Mouse (Mus musculus) midbrain, embryonic 12.5 days (tissue): ENCODE results near the gene Acsm5. TPM values are rescaled to one million over a fixed set of nuclear protein-coding genes. Genes with fewer than 3 reads are reported as not detected.

ENCODE experiments used
- ATAC-seq: fragments of 200-750 bp; cut with Nextera tagmentation; 2 replicates; pipeline ENCODE4 v1.8.0; 2017; ENCODE audit warnings: low read depth, moderate TSS enrichment, moderate library complexity; ENCODE audit not compliant: low FRiP score
- H3K27ac ChIP-seq: fragments of 300-500 bp; sonication (generic); replicated peaks from 2 replicates; pipeline ENCODE4 v1.5.1; 2016; ENCODE audit warnings: mild to moderate bottlenecking
- H3K27me3 ChIP-seq: fragments of 300-500 bp; sonication (generic); 2 replicates; pipeline ENCODE4 v1.6.1; 2016; ENCODE audit warnings: mild to moderate bottlenecking
- H3K36me3 ChIP-seq: fragments of 300-500 bp; sonication (generic); 2 replicates; pipeline ENCODE4 v1.6.1; 2016
- H3K4me1 ChIP-seq: fragments of 300-500 bp; sonication (generic); 2 replicates; pipeline ENCODE4 v1.6.1; 2016
- H3K4me2 ChIP-seq: fragments of 300-500 bp; sonication (generic); replicated peaks from 2 replicates; pipeline ENCODE4 v1.6.1; 2016; ENCODE audit warnings: mild to moderate bottlenecking, moderate library complexity
- H3K4me3 ChIP-seq: fragments of 300-500 bp; sonication (generic); 2 replicates; pipeline ENCODE4 v1.5.1; 2016; ENCODE audit warnings: mild to moderate bottlenecking
- H3K9ac ChIP-seq: fragments of 300-500 bp; sonication (generic); replicated peaks from 2 replicates; pipeline ENCODE4 v1.6.1; 2016; ENCODE audit warnings: mild to moderate bottlenecking, moderate library complexity
- H3K9me3 ChIP-seq: fragments of 300-500 bp; sonication (generic); 2 replicates; pipeline ENCODE4 v1.6.1; 2016; ENCODE audit warnings: mild to moderate bottlenecking
- WGBS: fragments of 180-500 bp; shearing (Covaris S2); methylation state at CpG from one replicate; pipeline ENCODE4 v1.1.7; 2016; 5-methylcytosine and 5-hydroxymethylcytosine counted together
- polyA plus RNA-seq: library from polyadenylated mRNA; unstranded; fragments of >200 nt; fragmentation: Nextera tagmentation; extraction: Ambion mirVana; gene quantifications from 2 replicates; pipeline ENCODE4 v1.2.1, GENCODE M21; 2016

Acsm5 gene
- polyA plus RNA-seq: not detected in 2 replicates

- Histone ChIP-seq H3K4me2 (no peak within 1 kb of the TSS), H3K36me3 (no peaks in the 10 kb centered on the region), H3K9ac (no peak within 1 kb of the TSS), H3K4me1 (no peaks in the 10 kb centered on the region), H3K27ac (no peak within 1 kb of the TSS), H3K9me3 (no peaks in the 10 kb centered on the region), H3K4me3 (no peak within 1 kb of the TSS), H3K27me3 (no peaks in the 10 kb centered on the region)
- no peak for ATAC-seq
- WGBS: 75% methylated on average over 5 of the region's 5 CpGs
Observed at GRCm38 (mm10) chr7:119519163-119519562, at the start of gene Acsm5. Acsm5 (plus strand) TSS chr7:119519463.

GRCm38 (mm10) chr7:119476500-119477389 is 42.5 kb upstream of the Acsm5 start:
- H3K4me2 ChIP-seq: no peak overlapping the region
- H3K4me3 ChIP-seq: no peak overlapping the region
- no peaks in the 10 kb centered on the region for H3K36me3 ChIP-seq
- no peak overlapping the region for H3K9ac ChIP-seq
- ATAC-seq: no peak
- no peaks in the 10 kb centered on the region for H3K4me1 ChIP-seq
- no peaks in the 10 kb centered on the region for H3K27me3 ChIP-seq
- no peak overlapping the region for H3K27ac ChIP-seq
- H3K9me3 ChIP-seq: no peaks in the 10 kb centered on the region
- WGBS: 79% methylated on average over 33 of the region's 33 CpGs

GRCm38 (mm10) chr7:119479256-119479655 is 40.0 kb upstream of the Acsm5 start, which contains the start of gene Umod:
Umod (minus strand) TSS chr7:119479282.
- ATAC-seq: no peak
- Histone ChIP-seq H3K9me3 (no peaks in the 10 kb centered on the region), H3K36me3 (no peaks in the 10 kb centered on the region), H3K4me1 (no peaks in the 10 kb centered on the region), H3K9ac (no peak within 1 kb of the TSS), H3K27me3 (no peaks in the 10 kb centered on the region), H3K4me2 (no peak within 1 kb of the TSS), H3K27ac (no peak within 1 kb of the TSS), H3K4me3 (no peak within 1 kb of the TSS)

GRCm38 (mm10) chr7:119484154-119484553 is 35.1 kb upstream of the Acsm5 start:
- no peak for ATAC-seq
- Histone ChIP-seq H3K4me2 (no peak overlapping the region), H3K27ac (no peak overlapping the region), H3K9ac (no peak overlapping the region), H3K36me3 (no peaks in the 10 kb centered on the region), H3K9me3 (no peaks in the 10 kb centered on the region), H3K4me1 (no peaks in the 10 kb centered on the region), H3K4me3 (no peak overlapping the region), H3K27me3 (no peaks in the 10 kb centered on the region)
- 84% methylated on average over 4 of the region's 4 CpGs for WGBS

GRCm38 (mm10) chr7:119486683-119487082 is 32.6 kb upstream of the Acsm5 start:
- Histone ChIP-seq H3K27me3 (no peaks in the 10 kb centered on the region), H3K36me3 (no peaks in the 10 kb centered on the region), H3K4me1 (no peaks in the 10 kb centered on the region), H3K9ac (no peak overlapping the region), H3K4me3 (no peak overlapping the region), H3K27ac (no peak overlapping the region), H3K4me2 (no peak overlapping the region), H3K9me3 (no peaks in the 10 kb centered on the region)
- no peak for ATAC-seq
- 96% methylated on average over 5 of the region's 5 CpGs for WGBS

GRCm38 (mm10) chr7:119490041-119490780 is 29.1 kb upstream of the Acsm5 start:
- H3K9me3 ChIP-seq: no peaks in the 10 kb centered on the region
- H3K27me3 ChIP-seq: no peaks in the 10 kb centered on the region
- no peak overlapping the region for H3K4me3 ChIP-seq
- no peak overlapping the region for H3K27ac ChIP-seq
- no peak overlapping the region for H3K4me2 ChIP-seq
- no peak overlapping the region for H3K9ac ChIP-seq
- no peak for ATAC-seq
- no peaks in the 10 kb centered on the region for H3K4me1 ChIP-seq
- 93% methylated on average over 4 of the region's 4 CpGs for WGBS
- no peaks in the 10 kb centered on the region for H3K36me3 ChIP-seq

GRCm38 (mm10) chr7:119511143-119511542 is 8.1 kb upstream of the Acsm5 start:
- H3K9me3 ChIP-seq: no peaks in the 10 kb centered on the region
- no peak overlapping the region for H3K4me2 ChIP-seq
- no peaks in the 10 kb centered on the region for H3K27me3 ChIP-seq
- H3K36me3 ChIP-seq: no peaks in the 10 kb centered on the region
- no peak overlapping the region for H3K4me3 ChIP-seq
- no peak overlapping the region for H3K27ac ChIP-seq
- H3K4me1 ChIP-seq: no peaks in the 10 kb centered on the region
- H3K9ac ChIP-seq: no peak overlapping the region
- no peak for ATAC-seq
- WGBS: 88% methylated on average over 4 of the region's 4 CpGs

GRCm38 (mm10) chr7:119513056-119513455 is 6.2 kb upstream of the Acsm5 start:
- H3K9me3 ChIP-seq: no peaks in the 10 kb centered on the region
- H3K27me3 ChIP-seq: no peaks in the 10 kb centered on the region
- H3K36me3 ChIP-seq: no peaks in the 10 kb centered on the region
- H3K27ac ChIP-seq: no peak overlapping the region
- H3K9ac ChIP-seq: no peak overlapping the region
- H3K4me3 ChIP-seq: no peak overlapping the region
- no peaks in the 10 kb centered on the region for H3K4me1 ChIP-seq
- no peak overlapping the region for H3K4me2 ChIP-seq
- ATAC-seq: no peak
- WGBS: 34% methylated on average over 7 of the region's 7 CpGs

GRCm38 (mm10) chr7:119515492-119516271 is 3.6 kb upstream of the Acsm5 start:
- Histone ChIP-seq H3K27me3 (no peaks in the 10 kb centered on the region), H3K4me1 (no peaks in the 10 kb centered on the region), H3K4me3 (no peak overlapping the region), H3K9me3 (no peaks in the 10 kb centered on the region), H3K27ac (no peak overlapping the region), H3K9ac (no peak overlapping the region), H3K4me2 (no peak overlapping the region), H3K36me3 (no peaks in the 10 kb centered on the region)
- 76% methylated on average over 10 of the region's 10 CpGs for WGBS
- ATAC-seq: no peak

GRCm38 (mm10) chr7:119516272-119516558 is 3.0 kb upstream of the Acsm5 start:
- Histone ChIP-seq H3K4me3 (no peak overlapping the region), H3K9ac (no peak overlapping the region), H3K9me3 (no peaks in the 10 kb centered on the region), H3K27me3 (no peaks in the 10 kb centered on the region), H3K36me3 (no peaks in the 10 kb centered on the region), H3K4me2 (no peak overlapping the region), H3K27ac (no peak overlapping the region), H3K4me1 (no peaks in the 10 kb centered on the region)
- ATAC-seq: no peak
- 88% methylated on average over 7 of the region's 7 CpGs for WGBS

- H3K36me3 ChIP-seq: no peaks in the 10 kb centered on the region
- no peak overlapping the region for H3K4me2 ChIP-seq
- no peak overlapping the region for H3K4me3 ChIP-seq
- WGBS: 39% methylated on average over 5 of the region's 5 CpGs
- H3K9me3 ChIP-seq: no peaks in the 10 kb centered on the region
- no peaks in the 10 kb centered on the region for H3K27me3 ChIP-seq
- no peak overlapping the region for H3K27ac ChIP-seq
- H3K4me1 ChIP-seq: no peaks in the 10 kb centered on the region
- H3K9ac ChIP-seq: no peak overlapping the region
- 0 out of 2 replicates have a peak, but pooled peaks have one; percentile 30 for ATAC-seq
Observed at GRCm38 (mm10) chr7:119519654-119520053, 391 bp downstream of the Acsm5 start.

- Histone ChIP-seq H3K27ac (no peak overlapping the region), H3K9ac (no peak overlapping the region), H3K4me2 (no peak overlapping the region), H3K4me1 (no peaks in the 10 kb centered on the region), H3K36me3 (no peaks in the 10 kb centered on the region), H3K27me3 (no peaks in the 10 kb centered on the region), H3K9me3 (no peaks in the 10 kb centered on the region), H3K4me3 (no peak overlapping the region)
- 81% methylated on average over 3 of the region's 3 CpGs for WGBS
- ATAC-seq: no peak
Observed at GRCm38 (mm10) chr7:119521816-119522215, 2.6 kb downstream of the Acsm5 start.
